Mouse (Mus musculus): ENCODE results near the gene Smad1. TPM values are rescaled to one million over a fixed set of nuclear protein-coding genes. Genes with fewer than 3 reads are reported as not detected.

The Smad1 gene
- total RNA-seq, 1 experiment from 2014 or later, result 30.6 TPM

DNA sequence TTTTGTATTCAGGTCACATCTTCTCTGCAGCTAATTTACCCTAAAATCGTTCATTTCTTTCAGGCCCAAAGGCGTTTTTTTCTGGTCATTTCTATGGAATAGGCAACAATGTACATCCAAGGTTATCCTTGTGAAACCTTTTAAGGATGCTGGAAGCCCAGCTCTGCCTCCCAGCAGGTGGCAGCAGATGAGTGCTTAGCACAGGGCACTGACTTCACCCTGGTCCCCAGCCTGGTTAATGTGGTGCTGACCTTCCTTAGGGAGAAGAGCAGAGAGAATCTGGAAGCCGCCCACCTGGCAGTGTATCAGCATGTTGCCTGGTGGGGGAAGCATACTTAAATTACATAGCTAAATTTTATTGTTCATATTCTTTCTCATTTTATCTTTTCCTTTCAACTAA is 101.6 kb downstream of the Smad1 start:
- DNase-seq, result peak; percentile 87

DNA sequence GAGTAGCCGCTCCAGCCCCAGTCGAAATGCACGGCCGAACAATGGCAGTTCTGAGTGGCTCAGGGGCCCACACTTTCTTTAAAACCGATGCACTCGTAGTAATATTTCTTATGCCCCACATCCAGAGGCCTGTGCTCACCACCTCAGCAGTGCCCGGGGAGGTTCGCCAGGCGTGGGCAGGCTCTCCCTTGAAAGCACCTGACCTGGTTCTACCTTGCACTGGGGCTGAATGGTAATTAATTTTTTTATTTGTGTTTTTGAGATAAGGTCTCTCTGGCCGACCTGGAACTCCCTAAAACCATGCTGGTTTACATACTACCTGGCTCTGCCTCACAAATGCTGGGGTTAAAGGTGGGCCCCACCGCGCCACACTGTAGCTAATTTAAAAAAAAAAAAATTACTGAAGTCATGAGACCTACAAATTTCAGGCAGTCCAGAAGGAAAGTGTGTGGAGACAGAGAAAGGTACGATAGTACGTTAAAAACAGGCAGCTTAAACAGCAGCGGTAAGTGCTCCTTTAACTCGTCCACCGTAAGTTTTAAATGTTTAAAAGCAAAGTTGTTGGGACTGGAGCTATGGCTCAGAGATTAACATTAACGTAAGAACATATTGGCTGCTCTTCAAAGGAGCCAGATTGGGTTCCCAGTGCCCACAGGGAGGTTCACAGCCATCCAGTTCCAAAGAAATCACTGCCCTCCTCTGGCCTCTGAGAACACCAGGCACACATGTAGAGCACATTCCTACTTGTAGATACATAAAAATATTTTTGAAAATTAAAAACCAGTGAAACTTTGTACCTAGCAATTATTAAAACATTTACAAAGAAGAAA is 103.8 kb downstream of the Smad1 start:
- no peak for DNase-seq

DNA sequence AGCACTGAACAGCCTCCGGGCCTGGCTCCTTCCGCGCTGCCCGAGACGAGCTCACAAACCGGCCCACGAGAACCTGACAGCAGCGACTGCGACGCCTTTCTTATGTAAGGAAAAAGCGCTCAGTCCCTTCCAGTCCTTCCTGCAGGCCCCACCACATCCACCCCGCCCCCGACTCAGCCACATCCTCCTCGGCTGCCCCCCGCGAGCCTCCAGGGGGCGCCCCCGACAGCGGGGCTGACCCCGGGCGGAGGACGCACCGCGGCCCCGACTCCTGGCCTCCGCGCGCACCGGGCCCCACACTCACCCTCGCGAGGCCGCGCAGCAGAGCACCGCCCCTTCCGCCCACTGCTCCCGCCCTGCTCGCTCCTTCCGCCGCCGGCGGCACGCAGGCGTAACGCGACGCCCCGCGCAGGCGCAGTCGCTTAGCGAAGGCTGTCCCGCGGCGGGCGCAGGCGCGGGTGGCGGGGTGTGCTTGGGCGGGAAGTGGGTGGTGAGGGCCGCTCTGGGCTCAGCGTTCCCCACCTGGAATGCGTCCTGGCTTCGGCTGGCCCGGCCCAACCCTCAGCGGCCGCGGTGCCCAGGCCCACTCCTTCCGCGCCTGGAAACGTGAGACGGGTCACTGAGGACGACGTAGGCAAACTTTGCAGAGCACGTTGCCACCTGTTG is 104.6 kb downstream of the Smad1 start, which contains the start of gene Mmaa:
TSS of gene Mmaa (minus strand) at position 328 of the 666 bp plus-strand sequence.
- DNase-seq, result peak; percentile 99

GRCm38 (mm10) chr8:79293841-79294240 is 105.5 kb downstream of the Smad1 start:
- no peak for DNase-seq

- no peak for DNase-seq
Measured at GRCm38 (mm10) chr8:79292712-79293264, 106.5 kb downstream of the Smad1 start.

GRCm38 (mm10) chr8:79289592-79289991 is 109.7 kb downstream of the Smad1 start:
- DNase-seq, result peak; percentile 26

GRCm38 (mm10) chr8:79288681-79289080 is 110.6 kb downstream of the Smad1 start:
- DNase-seq, result no peak

Other genes with a start within 250 kb of the Smad1 start
- not detected in 2 replicates for gene 1700011L22Rik, start 150.9 kb downstream of the Smad1 start, total RNA-seq (2021)
- gene Mmaa, start 104.6 kb downstream of the Smad1 start, total RNA-seq (2021), result 28.8 and 36.6 TPM in 2 replicates
- 47.6 and 50.4 TPM in 2 replicates for gene Otud4, start 240.1 kb upstream of the Smad1 start, total RNA-seq (2021)

Data from adrenal gland, postnatal 14 days (tissue).